Mouse (Mus musculus): ENCODE results near the gene Cxcr4. TPM values are rescaled to one million over a fixed set of nuclear protein-coding genes. Genes with fewer than 3 reads are reported as not detected.
"Not testable (repeated sequence)": the region's sequence is repeated elsewhere in the genome, so short reads cannot be mapped to it uniquely, and the experiment has no call there.

Cxcr4 gene
- total and polyA plus RNA-seq, 3 experiments, result 7.0 to 28.4 (median 7.8) TPM

- no peak for DNase-seq
- Histone ChIP-seq H3K4me1 (ENCODE audit: control insufficient read depth, insufficient read depth, low read length) (no peaks in the 10 kb centered on the region), H3K4me3 (no peak overlapping the region), H3K9ac (ENCODE audit: low read depth, low read length) (no peak overlapping the region), H3K36me3 (ENCODE audit: control insufficient read depth, insufficient read depth, low read length) (no peaks in the 10 kb centered on the region), H3K79me2 (replicated peaks; ENCODE audit: control insufficient read depth, insufficient read depth, low read length) (no peaks in the 10 kb centered on the region), H3K27ac (no peak overlapping the region), H3K27me3 (ENCODE audit: control insufficient read depth, insufficient read depth, low read length) (no peaks in the 10 kb centered on the region)
- intact Hi-C loops (cut with DNase I), result no loop called here
- 89% methylated on average over 9 of the region's 9 CpGs for WGBS
- TF ChIP-seq EP300 (IDR thresholded peaks at IDR 0.05; ENCODE audit: insufficient read depth, low read depth, low read length) (no peak), CTCF (IDR thresholded peaks at IDR 0.05) (no peak), POLR2A (IDR thresholded peaks at IDR 0.05; ENCODE audit: insufficient read depth, low read depth, low read length) (no peak)
Measured at GRCm38 (mm10) chr1:128589488-128589887, 2.6 kb downstream of the Cxcr4 start.

- TF ChIP-seq EP300 (IDR thresholded peaks at IDR 0.05; ENCODE audit: insufficient read depth, low read depth, low read length) (no peak), CTCF (IDR thresholded peaks at IDR 0.05) (no peak), POLR2A (IDR thresholded peaks at IDR 0.05; ENCODE audit: insufficient read depth, low read depth, low read length) (no peak)
- H3K36me3 ChIP-seq (ENCODE audit: control insufficient read depth, insufficient read depth, low read length), result no peaks in the 10 kb centered on the region
- no peaks in the 10 kb centered on the region for H3K4me1 ChIP-seq (ENCODE audit: control insufficient read depth, insufficient read depth, low read length)
- H3K9ac ChIP-seq (ENCODE audit: low read depth, low read length), result no peak overlapping the region
- H3K27ac ChIP-seq, result no peak overlapping the region
- H3K79me2 ChIP-seq (replicated peaks; ENCODE audit: control insufficient read depth, insufficient read depth, low read length), result no peaks in the 10 kb centered on the region
- no peak for DNase-seq
- intact Hi-C loops (cut with DNase I), result no loop called here
- no peaks in the 10 kb centered on the region for H3K27me3 ChIP-seq (ENCODE audit: control insufficient read depth, insufficient read depth, low read length)
- H3K4me3 ChIP-seq, result no peak overlapping the region
- 63% methylated on average over 2 of the region's 2 CpGs for WGBS
Measured at GRCm38 (mm10) chr1:128588337-128588736, 3.8 kb downstream of the Cxcr4 start.

GRCm38 (mm10) chr1:128586928-128587780 is 4.9 kb downstream of the Cxcr4 start:
- no peaks in the 10 kb centered on the region for H3K27me3 ChIP-seq (ENCODE audit: control insufficient read depth, insufficient read depth, low read length)
- WGBS, result 92% methylated on average over 8 of the region's 8 CpGs
- TF ChIP-seq EP300 (IDR thresholded peaks at IDR 0.05; ENCODE audit: insufficient read depth, low read depth, low read length) (no peak), CTCF (IDR thresholded peaks at IDR 0.05) (no peak), POLR2A (IDR thresholded peaks at IDR 0.05; ENCODE audit: insufficient read depth, low read depth, low read length) (no peak)
- H3K27ac ChIP-seq, result no peak overlapping the region
- no peak overlapping the region for H3K9ac ChIP-seq (ENCODE audit: low read depth, low read length)
- no peak overlapping the region for H3K4me3 ChIP-seq
- no peaks in the 10 kb centered on the region for H3K79me2 ChIP-seq (replicated peaks; ENCODE audit: control insufficient read depth, insufficient read depth, low read length)
- intact Hi-C loops (cut with DNase I), result no loop called here
- H3K4me1 ChIP-seq (ENCODE audit: control insufficient read depth, insufficient read depth, low read length), result no peaks in the 10 kb centered on the region
- H3K36me3 ChIP-seq (ENCODE audit: control insufficient read depth, insufficient read depth, low read length), result no peaks in the 10 kb centered on the region
- DNase-seq, result no peak

GRCm38 (mm10) chr1:128586162-128586927 is 5.7 kb downstream of the Cxcr4 start:
- TF ChIP-seq POLR2A (IDR thresholded peaks at IDR 0.05; ENCODE audit: insufficient read depth, low read depth, low read length) (no peak), CTCF (IDR thresholded peaks at IDR 0.05) (no peak), EP300 (IDR thresholded peaks at IDR 0.05; ENCODE audit: insufficient read depth, low read depth, low read length) (no peak)
- Histone ChIP-seq H3K4me1 (ENCODE audit: control insufficient read depth, insufficient read depth, low read length) (no peaks in the 10 kb centered on the region), H3K27ac (no peak overlapping the region), H3K4me3 (no peak overlapping the region), H3K79me2 (replicated peaks; ENCODE audit: control insufficient read depth, insufficient read depth, low read length) (no peaks in the 10 kb centered on the region), H3K27me3 (ENCODE audit: control insufficient read depth, insufficient read depth, low read length) (no peaks in the 10 kb centered on the region), H3K36me3 (ENCODE audit: control insufficient read depth, insufficient read depth, low read length) (no peaks in the 10 kb centered on the region), H3K9ac (ENCODE audit: low read depth, low read length) (no peak overlapping the region)
- intact Hi-C loops (cut with DNase I), result no loop called here
- DNase-seq, result no peak
- 67% methylated on average over 8 of the region's 8 CpGs for WGBS

- no peak for DNase-seq
- Histone ChIP-seq H3K79me2 (replicated peaks; ENCODE audit: control insufficient read depth, insufficient read depth, low read length) (no peaks in the 10 kb centered on the region), H3K27ac (no peak overlapping the region), H3K27me3 (ENCODE audit: control insufficient read depth, insufficient read depth, low read length) (no peaks in the 10 kb centered on the region), H3K4me1 (ENCODE audit: control insufficient read depth, insufficient read depth, low read length) (no peaks in the 10 kb centered on the region), H3K9ac (ENCODE audit: low read depth, low read length) (no peak overlapping the region), H3K36me3 (ENCODE audit: control insufficient read depth, insufficient read depth, low read length) (no peaks in the 10 kb centered on the region), H3K4me3 (no peak overlapping the region)
- 60% methylated on average over 3 of the region's 3 CpGs for WGBS
- TF ChIP-seq POLR2A (IDR thresholded peaks at IDR 0.05; ENCODE audit: insufficient read depth, low read depth, low read length) (no peak), CTCF (IDR thresholded peaks at IDR 0.05) (no peak), EP300 (IDR thresholded peaks at IDR 0.05; ENCODE audit: insufficient read depth, low read depth, low read length) (no peak)
- intact Hi-C loops (cut with DNase I), result no loop called here
Measured at GRCm38 (mm10) chr1:128585396-128586161, 6.5 kb downstream of the Cxcr4 start.

GRCm38 (mm10) chr1:128584716-128585115 is 7.4 kb downstream of the Cxcr4 start:
- DNase-seq; H3K79me2 ChIP-seq (replicated peaks; ENCODE audit: control insufficient read depth, insufficient read depth, low read length); H3K36me3 ChIP-seq (ENCODE audit: control insufficient read depth, insufficient read depth, low read length); intact Hi-C loops (cut with DNase I); H3K4me1 ChIP-seq (ENCODE audit: control insufficient read depth, insufficient read depth, low read length); H3K9ac ChIP-seq (ENCODE audit: low read depth, low read length); H3K4me3 ChIP-seq; H3K27me3 ChIP-seq (ENCODE audit: control insufficient read depth, insufficient read depth, low read length); H3K27ac ChIP-seq: not testable (repeated sequence)
- WGBS, result 96% methylated on average over 1 of the region's 1 CpGs

Data from heart, adult 2 months (tissue).